Mouse (Mus musculus) brain, adult 10 weeks (tissue): ENCODE data around the gene Alox12e. TPM values are rescaled to one million over a fixed set of nuclear protein-coding genes. Genes with fewer than 3 reads are reported as not detected.

Experiments used
- polyA plus RNA-seq: library from polyadenylated mRNA; stranded (reverse); fragments of 350-450 nt; fragmentation: Illumina TruSeq; extraction: RNeasy Lipid Tissue Mini Kit (QIAGEN cat#74804); gene quantifications from one replicate; pipeline ENCODE4 v1.2.3, GENCODE M21; 2015; ENCODE audit warnings: low read depth, low replicate concordance

Alox12e gene
- polyA plus RNA-seq, result not detected

DNA sequence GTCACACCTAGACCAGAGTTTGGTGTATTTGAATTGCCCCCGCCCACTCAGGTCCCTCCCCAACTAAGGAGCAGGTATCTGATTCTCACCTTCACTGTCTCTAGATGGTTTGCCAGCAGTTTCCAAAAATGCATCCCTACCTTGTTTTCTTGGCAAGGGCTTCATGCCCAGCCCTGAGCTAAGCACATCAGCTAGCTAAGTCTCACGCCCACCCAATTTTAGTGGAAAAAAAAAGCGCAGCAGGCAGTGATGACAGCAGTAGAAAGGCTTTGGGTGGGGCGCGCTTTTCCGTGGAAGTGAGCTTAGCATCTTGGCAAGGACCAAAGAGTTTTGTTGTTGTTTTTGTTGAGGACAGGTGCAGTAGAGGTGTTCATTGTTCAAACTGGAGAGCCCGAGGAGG lies at the start of gene Alox12e:
Gene Alox12e (minus strand): TSS at position 101 of the 400 bp plus-strand sequence.

DNA sequence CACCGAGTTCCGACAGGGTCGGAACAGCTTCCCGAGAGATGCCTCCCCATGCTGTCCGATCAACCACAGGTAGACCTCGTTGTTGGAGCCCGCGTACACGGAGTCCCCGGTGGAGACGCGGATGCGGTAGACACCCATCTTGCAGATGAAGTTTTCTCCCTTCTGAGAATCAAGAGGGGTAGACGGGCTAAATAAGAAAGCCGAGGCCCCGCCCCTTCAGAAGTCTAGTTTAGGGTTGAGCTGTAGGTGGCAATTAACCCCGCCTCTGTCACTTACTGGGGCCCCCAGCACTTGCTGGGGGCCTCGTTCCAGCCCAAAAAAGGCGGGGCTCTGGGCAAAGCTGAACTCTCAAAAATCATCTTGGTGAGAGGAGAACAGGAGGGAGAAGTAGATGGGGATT lies 29.4 kb upstream of the Alox12e start, which contains the start of gene Alox15:
Gene Alox15 (minus strand): TSS at position 164 of the 400 bp plus-strand sequence.

Other genes with a start within 250 kb of the Alox12e start
- not detected for gene Asgr2, start 230.0 kb downstream of the Alox12e start, polyA plus RNA-seq
- gene Mgl2, start 192.3 kb downstream of the Alox12e start, polyA plus RNA-seq, result 0.80 TPM
- gene Clec10a, start 166.4 kb downstream of the Alox12e start, polyA plus RNA-seq, result 1.3 TPM
- gene Slc16a11, start 109.9 kb downstream of the Alox12e start, polyA plus RNA-seq, result 23.4 TPM
- 4.6 TPM for gene Slc16a13, start 101.6 kb downstream of the Alox12e start, polyA plus RNA-seq
- 0.76 TPM for gene Bcl6b, start 92.8 kb downstream of the Alox12e start, polyA plus RNA-seq
- gene 0610010K14Rik, start 84.7 kb downstream of the Alox12e start, polyA plus RNA-seq, result 55.7 TPM
- gene Gm21988, start 82.8 kb downstream of the Alox12e start, polyA plus RNA-seq, result 9.0 TPM
- 441 TPM for gene Rnasek, start 82.8 kb downstream of the Alox12e start, polyA plus RNA-seq
- 0.36 TPM for gene Alox12, start 67.3 kb downstream of the Alox12e start, polyA plus RNA-seq
- gene Alox15, start 29.4 kb upstream of the Alox12e start, polyA plus RNA-seq, result not detected
- 20.3 TPM for gene Pelp1, start 87.4 kb upstream of the Alox12e start, polyA plus RNA-seq
- 79.9 TPM for gene Arrb2, start 110.0 kb upstream of the Alox12e start, polyA plus RNA-seq
- gene Med11, start 129.3 kb upstream of the Alox12e start, polyA plus RNA-seq, result 24.0 TPM
- 0.36 TPM for gene Zmynd15, start 136.8 kb upstream of the Alox12e start, polyA plus RNA-seq
- gene Cxcl16, start 137.4 kb upstream of the Alox12e start, polyA plus RNA-seq, result 2.5 TPM
- 1.5 TPM for gene Tm4sf5, start 182.6 kb upstream of the Alox12e start, polyA plus RNA-seq
- gene Vmo1, start 192.0 kb upstream of the Alox12e start, polyA plus RNA-seq, result not detected
- gene Gltpd2, start 196.6 kb upstream of the Alox12e start, polyA plus RNA-seq, result not detected
- gene Psmb6, start 202.7 kb upstream of the Alox12e start, polyA plus RNA-seq, result 328 TPM
- gene Gm40193, start 210.3 kb upstream of the Alox12e start, polyA plus RNA-seq, result not detected
- gene Pld2, start 217.4 kb upstream of the Alox12e start, polyA plus RNA-seq, result 15.0 TPM
- gene Mink1, start 240.3 kb upstream of the Alox12e start, polyA plus RNA-seq, result 199 TPM